Mouse (Mus musculus) forebrain, postnatal 0 days (tissue): ENCODE results near the gene Trp53i13. TPM values are rescaled to one million over a fixed set of nuclear protein-coding genes. Genes with fewer than 3 reads are reported as not detected.

Experiments
- ATAC-seq: fragments of 200-750 bp; cut with Nextera tagmentation; 2 replicates; pipeline ENCODE4 v1.8.0; 2017; ENCODE audit warnings: mild to moderate bottlenecking, moderate library complexity
- DNase-seq: peaks from one replicate; pipeline ENCODE4 v3.0.0-alpha.2; 2015
- H3K27ac ChIP-seq: fragments of 300-500 bp; sonication (generic); 2 replicates; pipeline ENCODE4 v1.5.1; 2014; ENCODE audit warnings: low read depth, mild to moderate bottlenecking, antibody characterized with exemption, low read length, moderate library complexity, mixed read lengths
- H3K27me3 ChIP-seq: fragments of 300-500 bp; sonication (generic); 2 replicates; pipeline ENCODE4 v1.6.1; 2014; ENCODE audit warnings: mild to moderate bottlenecking, low read length, mixed read lengths; ENCODE audit not compliant: insufficient read depth
- H3K36me3 ChIP-seq: fragments of 300-500 bp; sonication (generic); 2 replicates; pipeline ENCODE4 v1.6.1; 2014; ENCODE audit warnings: mild to moderate bottlenecking, moderate library complexity; ENCODE audit not compliant: insufficient read depth
- H3K4me1 ChIP-seq: fragments of 300-500 bp; sonication (generic); 2 replicates; pipeline ENCODE4 v1.6.1; 2014; ENCODE audit warnings: antibody characterized with exemption; ENCODE audit not compliant: insufficient read depth
- H3K4me2 ChIP-seq: fragments of 300-500 bp; sonication (generic); 2 replicates; pipeline ENCODE4 v1.6.1; 2014; ENCODE audit warnings: low read depth, mild to moderate bottlenecking, moderate library complexity
- H3K4me3 ChIP-seq: fragments of 300-500 bp; sonication (generic); 2 replicates; pipeline ENCODE4 v1.5.1; 2014; ENCODE audit warnings: low read depth, low read length, mixed read lengths
- H3K9ac ChIP-seq: fragments of 300-500 bp; sonication (generic); 2 replicates; pipeline ENCODE4 v1.6.1; 2014; ENCODE audit warnings: mild to moderate bottlenecking
- H3K9me3 ChIP-seq: fragments of 300-500 bp; sonication (generic); 2 replicates; pipeline ENCODE4 v1.6.1; 2016; ENCODE audit warnings: low read length
- CTCF ChIP-seq: sonication (generic); IDR thresholded peaks from 2 replicates; pipeline ENCODE4 v1.5.1; 2016; ENCODE audit warnings: antibody characterized with exemption, control low read depth, low read depth
- WGBS: fragments of 180-500 bp; shearing (Covaris S2); extraction: QIAGEN DNeasy Blood & Tissue Kit; methylation state at CpG from one replicate; pipeline ENCODE4 v1.1.7; 2014; 5-methylcytosine and 5-hydroxymethylcytosine counted together
- polyA plus RNA-seq: library from polyadenylated mRNA; unstranded; fragments of >200 nt; fragmentation: Nextera tagmentation; extraction: Ambion mirVana; gene quantifications from 2 replicates; pipeline ENCODE4 v1.2.1, GENCODE M21; 2015
- total RNA-seq: library from RNA; depleted of rRNA; stranded (reverse); fragments of >200 nt; gene quantifications from 2 replicates; pipeline ENCODE4 v1.2.3, GENCODE M21; 2014

Gene Trp53i13
- total and polyA plus RNA-seq, 2 experiments from 2014 or later = 12.3 to 12.4 TPM

DNA sequence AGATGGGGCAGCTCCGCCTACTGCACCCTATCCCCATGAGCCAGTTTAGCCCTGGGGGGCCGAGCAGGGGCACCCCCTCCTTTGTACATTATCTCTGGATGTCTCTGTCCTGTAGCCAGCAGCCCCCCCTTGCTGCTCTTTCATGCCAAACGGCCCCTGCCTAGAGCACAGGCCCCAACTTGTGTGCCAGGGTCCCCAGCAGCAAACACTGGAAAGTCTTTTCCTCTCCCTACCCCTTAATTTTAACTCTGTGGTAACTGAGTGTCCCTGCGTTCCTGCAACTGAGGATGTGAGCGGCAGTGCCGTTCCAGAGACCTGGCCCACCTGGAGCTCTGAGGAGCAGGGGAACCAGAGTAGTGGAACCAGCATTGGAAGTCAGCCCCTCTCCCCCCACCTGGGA, 8.8 kb downstream of the Trp53i13 start:
- Histone ChIP-seq H3K4me3 (no peak overlapping the region), H3K4me1 (0 out of 2 replicates have a peak, but pooled peaks cover 4% of the 10 kb centered on the region), H3K4me2 (no peak overlapping the region), H3K9me3 (no peaks in the 10 kb centered on the region), H3K27me3 (no peaks in the 10 kb centered on the region), H3K27ac (no peak overlapping the region), H3K9ac (no peak overlapping the region), H3K36me3 (peaks cover 48% of the 10 kb centered on the region)
- ATAC-seq = no peak
- TF ChIP-seq CTCF = no peak
- no peak for DNase-seq
- 86% methylated on average over 6 of the region's 6 CpGs for WGBS

- 86% methylated on average over 14 of the region's 14 CpGs for WGBS
- H3K36me3 ChIP-seq = peaks cover 48% of the 10 kb centered on the region
These were observed 9.5 kb downstream of the Trp53i13 start for GRCm38 (mm10) chr11:77506273-77506672.

DNA sequence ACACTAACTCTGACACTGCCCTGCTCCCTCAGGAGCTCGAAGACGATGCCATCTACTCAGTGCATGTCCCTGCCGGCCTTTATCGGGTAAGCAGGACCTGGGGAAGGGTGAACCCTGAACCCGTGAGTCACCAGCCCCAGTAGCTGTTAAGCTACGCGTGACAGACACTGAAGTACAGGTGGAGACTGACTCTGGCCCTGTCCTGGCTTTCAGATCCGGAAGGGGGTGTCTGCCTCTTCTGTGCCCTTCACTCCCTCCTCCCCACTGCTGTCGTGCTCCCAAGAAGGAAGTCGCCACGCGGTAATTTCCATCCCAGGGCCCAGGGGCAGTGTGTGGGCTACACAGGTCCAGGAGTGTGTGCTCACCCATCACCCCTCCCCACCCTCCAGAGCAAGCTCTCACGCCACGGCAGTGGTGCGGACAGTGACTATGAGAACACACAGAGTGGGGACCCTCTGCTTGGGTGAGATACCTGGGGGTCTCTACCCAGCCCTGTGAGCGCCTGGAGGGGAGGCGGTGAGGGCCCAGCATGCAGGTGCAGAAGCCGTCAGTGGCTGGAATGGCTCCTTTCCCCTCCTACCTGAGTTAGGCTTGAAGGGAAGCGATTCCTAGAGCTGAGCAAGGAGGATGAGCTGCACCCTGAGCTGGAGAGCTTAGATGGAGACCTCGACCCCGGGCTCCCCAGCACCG, 10.3 kb downstream of the Trp53i13 start:
- Histone ChIP-seq H3K27ac (no peak overlapping the region), H3K4me1 (0 out of 2 replicates have a peak, but pooled peaks cover 4% of the 10 kb centered on the region), H3K4me2 (no peak overlapping the region), H3K36me3 (peaks cover 50% of the 10 kb centered on the region), H3K27me3 (no peaks in the 10 kb centered on the region), H3K9ac (no peak overlapping the region), H3K4me3 (no peak overlapping the region), H3K9me3 (no peaks in the 10 kb centered on the region)
- TF ChIP-seq CTCF = no peak
- 89% methylated on average over 22 of the region's 22 CpGs for WGBS
- no peak for DNase-seq
- no peak for ATAC-seq

More at GRCm38 (mm10) chr11:77506273-77506672, 9.5 kb downstream of the Trp53i13 start:
- ATAC-seq (no peak), DNase-seq (no peak)
- Histone ChIP-seq H3K4me3 (no peak overlapping the region), H3K9ac (no peak overlapping the region), H3K4me1 (0 out of 2 replicates have a peak, but pooled peaks cover 4% of the 10 kb centered on the region), H3K9me3 (no peaks in the 10 kb centered on the region), H3K27me3 (no peaks in the 10 kb centered on the region), H3K4me2 (no peak overlapping the region), H3K27ac (no peak overlapping the region)
- no peak for TF ChIP-seq CTCF

GRCm38 (mm10) chr11:77504377-77504776, 11.4 kb downstream of the Trp53i13 start:
- 94% methylated on average over 19 of the region's 19 CpGs for WGBS
- Histone ChIP-seq H3K9me3 (no peaks in the 10 kb centered on the region), H3K4me2 (no peak overlapping the region), H3K27ac (no peak overlapping the region), H3K36me3 (peaks cover 61% of the 10 kb centered on the region), H3K4me1 (0 out of 2 replicates have a peak, but pooled peaks cover 4% of the 10 kb centered on the region), H3K27me3 (no peaks in the 10 kb centered on the region), H3K4me3 (no peak overlapping the region), H3K9ac (no peak overlapping the region)
- no peak for ATAC-seq
- no peak for TF ChIP-seq CTCF
- DNase-seq = no peak

DNA sequence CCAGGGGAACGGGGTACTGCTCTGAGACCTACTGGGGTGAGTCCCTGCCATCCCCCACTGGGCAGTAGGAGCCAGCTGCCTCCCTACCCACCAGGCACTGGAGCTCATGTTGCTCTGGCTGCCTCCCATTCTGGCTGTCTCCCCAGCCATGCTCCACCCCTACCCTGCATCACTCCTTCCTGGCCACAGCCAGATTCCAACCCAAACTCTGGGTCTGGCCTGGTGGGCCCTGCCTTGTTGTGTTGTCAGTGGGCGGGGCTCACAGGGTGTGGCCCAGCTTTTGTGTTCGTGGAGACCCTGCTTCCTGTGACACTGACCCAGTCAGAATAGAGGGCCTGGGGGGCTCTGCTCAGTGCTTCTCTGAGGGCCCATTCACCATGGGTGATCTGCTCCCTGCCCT, 12.3 kb downstream of the Trp53i13 start:
- no peak overlapping the region for H3K4me3 ChIP-seq
- 71% methylated on average over 3 of the region's 3 CpGs for WGBS
- DNase-seq (no peak), ATAC-seq (no peak)
- H3K27me3 ChIP-seq = no peaks in the 10 kb centered on the region
- H3K4me1 ChIP-seq = 0 out of 2 replicates have a peak, but pooled peaks cover 4% of the 10 kb centered on the region
- H3K9ac ChIP-seq = no peak overlapping the region
- no peak overlapping the region for H3K4me2 ChIP-seq
- H3K36me3 ChIP-seq = peaks cover 66% of the 10 kb centered on the region
- H3K27ac ChIP-seq = no peak overlapping the region
- no peaks in the 10 kb centered on the region for H3K9me3 ChIP-seq
- TF ChIP-seq CTCF = no peak

GRCm38 (mm10) chr11:77502481-77502880, 13.3 kb downstream of the Trp53i13 start:
- DNase-seq = no peak
- no peak for ATAC-seq
- no peak overlapping the region for H3K9ac ChIP-seq
- H3K4me3 ChIP-seq = no peak overlapping the region
- no peaks in the 10 kb centered on the region for H3K9me3 ChIP-seq
- H3K36me3 ChIP-seq = peaks cover 66% of the 10 kb centered on the region
- no peaks in the 10 kb centered on the region for H3K4me1 ChIP-seq
- H3K4me2 ChIP-seq = no peak overlapping the region
- WGBS = 92% methylated on average over 6 of the region's 6 CpGs
- TF ChIP-seq CTCF = no peak
- H3K27me3 ChIP-seq = no peaks in the 10 kb centered on the region
- no peak overlapping the region for H3K27ac ChIP-seq

- H3K36me3 ChIP-seq = peaks cover 65% of the 10 kb centered on the region
- no peak for ATAC-seq
- WGBS = 90% methylated on average over 4 of the region's 4 CpGs
These were observed 13.8 kb downstream of the Trp53i13 start for GRCm38 (mm10) chr11:77501971-77502370.

More at GRCm38 (mm10) chr11:77501971-77502370, 13.8 kb downstream of the Trp53i13 start:
- no peak for TF ChIP-seq CTCF
- Histone ChIP-seq H3K4me3 (no peak overlapping the region), H3K9ac (no peak overlapping the region), H3K4me1 (no peaks in the 10 kb centered on the region), H3K9me3 (no peaks in the 10 kb centered on the region), H3K4me2 (no peak overlapping the region), H3K27me3 (no peaks in the 10 kb centered on the region), H3K27ac (no peak overlapping the region)
- no peak for DNase-seq
